Mouse (Mus musculus): ENCODE measurements around the gene Pglyrp2. TPM values are rescaled to one million over a fixed set of nuclear protein-coding genes. Genes with fewer than 3 reads are reported as not detected.

Gene Pglyrp2
- polyA plus RNA-seq, 1 experiment from 2014 or later = not detected

DNA sequence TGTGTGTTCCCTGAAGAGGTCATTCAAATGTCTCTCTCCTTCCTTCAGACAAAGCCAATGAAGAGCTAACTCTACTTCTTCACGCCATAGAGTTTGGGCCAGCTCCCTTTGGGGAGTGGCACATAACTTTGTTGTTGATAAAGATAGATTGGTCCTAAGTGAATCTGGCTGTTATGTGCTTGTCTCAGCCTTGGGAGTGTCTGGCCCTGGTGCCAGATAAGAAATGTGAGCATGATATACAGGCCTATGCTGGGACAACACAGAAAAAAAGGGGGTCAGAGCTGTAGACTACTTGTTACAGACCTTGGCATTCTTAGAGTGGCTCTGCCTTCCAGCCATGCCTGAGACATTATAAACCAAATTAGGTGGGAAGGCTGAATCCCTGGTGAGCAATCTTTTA lies 58.7 kb downstream of the Pglyrp2 start:
- Histone ChIP-seq H3K27me3 (replicated peaks; ENCODE audit: low read depth, poor library complexity, severe bottlenecking) (no peaks in the 10 kb centered on the region), H3K9me3 (no peaks in the 10 kb centered on the region), H3K27ac (replicated peaks) (no peak overlapping the region), H3K36me3 (replicated peaks) (peaks cover 34% of the 10 kb centered on the region), H3K4me1 (peaks cover 50% of the 10 kb centered on the region), H3K4me3 (peak overlapping the region; percentile 96)
- no peak for DNase-seq (ENCODE audit: low spot score)
- WGBS = 67% methylated on average over 1 of the region's 1 CpGs

DNA sequence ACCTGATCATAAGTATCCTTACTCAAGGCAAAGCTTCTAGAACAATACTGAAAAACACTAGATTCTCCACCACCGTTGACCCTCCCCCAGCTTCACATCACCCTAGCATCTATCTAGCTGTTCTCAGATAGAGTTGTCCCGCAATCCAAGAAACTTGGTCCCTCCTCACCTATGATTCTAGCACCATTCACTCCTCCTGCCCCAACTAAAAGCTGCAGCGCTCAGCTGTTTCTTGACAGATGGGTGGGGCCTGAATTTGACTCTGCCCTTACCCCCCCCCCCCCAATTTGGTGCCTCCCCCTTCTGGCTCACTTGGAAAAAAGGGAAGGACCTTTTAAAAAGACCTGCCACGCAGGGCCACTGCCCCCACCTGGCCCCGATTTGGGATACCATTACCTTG lies 59.1 kb downstream of the Pglyrp2 start:
- 55% methylated on average over 5 of the region's 5 CpGs for WGBS
- Histone ChIP-seq H3K27ac (replicated peaks) (peak overlapping the region; percentile 97), H3K9me3 (no peaks in the 10 kb centered on the region), H3K4me3 (peak overlapping the region; percentile 96), H3K4me1 (peaks cover 50% of the 10 kb centered on the region), H3K36me3 (replicated peaks) (peaks cover 38% of the 10 kb centered on the region), H3K27me3 (replicated peaks; ENCODE audit: low read depth, poor library complexity, severe bottlenecking) (no peaks in the 10 kb centered on the region)
- DNase-seq (ENCODE audit: low spot score) = no peak

DNA sequence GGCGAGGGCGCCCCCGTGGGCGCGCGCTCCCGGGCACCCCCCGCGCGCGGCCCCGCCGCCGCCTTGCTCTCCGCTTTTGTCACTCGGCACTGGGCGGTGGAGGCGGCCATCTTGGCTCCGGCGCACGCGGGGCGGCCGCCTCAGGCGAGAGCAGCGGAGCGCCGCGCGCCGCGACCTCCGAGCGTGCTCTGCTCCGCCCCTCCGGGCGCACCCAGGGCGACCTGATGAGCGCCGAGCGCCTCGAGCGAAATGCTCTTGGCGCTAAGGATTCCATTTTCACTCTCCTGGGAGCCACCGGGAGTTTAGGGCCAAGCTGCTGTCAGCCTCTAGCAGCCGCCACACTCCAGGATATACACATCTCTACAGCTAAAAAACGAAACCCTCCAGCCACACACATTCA lies 59.6 kb downstream of the Pglyrp2 start:
- under 1% methylated on average over 47 of the region's 47 CpGs for WGBS

DNA sequence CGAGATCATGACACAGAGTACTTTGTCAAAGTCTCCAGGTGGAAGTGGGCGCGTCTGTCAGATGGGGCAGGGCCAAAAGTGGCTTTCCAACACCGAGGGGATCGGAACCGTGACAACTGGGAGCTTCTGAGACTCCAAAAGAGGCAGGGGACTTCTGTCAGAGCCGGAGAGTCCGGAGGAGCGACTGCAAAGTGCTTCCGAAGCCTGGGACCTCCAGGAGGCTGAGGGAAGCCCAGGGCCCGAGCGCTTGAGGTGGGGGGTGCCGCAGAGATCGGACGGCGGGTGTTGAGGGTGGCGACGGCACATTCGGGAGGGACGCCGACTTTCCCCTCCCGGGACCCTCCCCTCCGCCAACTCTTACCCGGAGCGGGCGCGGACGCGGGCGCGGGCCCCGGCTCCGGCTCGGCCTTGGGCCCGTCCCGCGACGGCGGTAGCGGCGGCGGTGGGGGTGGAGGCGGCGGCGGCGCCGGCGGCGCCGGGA lies 60.1 kb downstream of the Pglyrp2 start:
- Histone ChIP-seq H3K36me3 (replicated peaks) (peaks cover 48% of the 10 kb centered on the region), H3K4me1 (peaks cover 46% of the 10 kb centered on the region), H3K4me3 (peak overlapping the region; percentile 96), H3K27me3 (replicated peaks; ENCODE audit: low read depth, poor library complexity, severe bottlenecking) (no peaks in the 10 kb centered on the region), H3K9me3 (no peaks in the 10 kb centered on the region), H3K27ac (replicated peaks) (peak overlapping the region; percentile 97)
- DNase-seq (ENCODE audit: low spot score) = no peak
- WGBS = under 1% methylated on average over 47 of the region's 50 CpGs

More for the DNA sequence above, 59.6 kb downstream of the Pglyrp2 start:
- no peaks in the 10 kb centered on the region for H3K9me3 ChIP-seq
- peaks cover 44% of the 10 kb centered on the region for H3K36me3 ChIP-seq (replicated peaks)
- peak; percentile 93 for DNase-seq (ENCODE audit: low spot score)
- peak overlapping the region; percentile 97 for H3K27ac ChIP-seq (replicated peaks)
- peaks cover 50% of the 10 kb centered on the region for H3K4me1 ChIP-seq
- H3K4me3 ChIP-seq = peak overlapping the region; percentile 96
- H3K27me3 ChIP-seq (replicated peaks; ENCODE audit: low read depth, poor library complexity, severe bottlenecking) = no peaks in the 10 kb centered on the region

DNA sequence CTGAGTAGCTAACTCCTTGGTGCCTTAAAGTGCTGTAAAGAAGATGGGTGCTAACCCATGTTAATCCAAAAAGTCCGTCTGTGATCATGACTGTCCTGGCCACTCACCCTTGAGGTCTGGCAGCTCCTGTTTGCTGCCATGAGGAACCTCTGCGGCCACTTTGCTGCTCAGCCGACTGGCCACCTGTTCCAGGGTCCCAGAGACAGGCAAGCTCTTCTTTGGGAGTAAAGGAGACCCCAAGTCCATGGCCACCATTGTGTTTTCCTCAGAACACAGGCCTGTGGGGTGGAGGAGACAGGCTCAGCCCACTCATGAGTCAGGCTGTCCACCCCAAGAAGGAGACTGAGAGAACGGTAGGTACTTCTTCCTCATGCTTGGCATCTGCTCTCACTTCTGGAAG lies 61.3 kb downstream of the Pglyrp2 start:
- DNase-seq (ENCODE audit: low spot score) = no peak
- Histone ChIP-seq H3K27ac (replicated peaks) (peak overlapping the region; percentile 97; the same call in 1 of the 2 replicates), H3K4me1 (peaks cover 36% of the 10 kb centered on the region), H3K27me3 (replicated peaks; ENCODE audit: low read depth, poor library complexity, severe bottlenecking) (no peaks in the 10 kb centered on the region), H3K36me3 (replicated peaks) (peaks cover 58% of the 10 kb centered on the region), H3K9me3 (no peaks in the 10 kb centered on the region), H3K4me3 (peak overlapping the region; percentile 96)
- 88% methylated on average over 4 of the region's 4 CpGs for WGBS

Small RNA genes lying within 50 kb of the gene (microRNA-seq; reads per million reads assigned to microRNA genes)
- gene Gm22201 = 0.91 reads per million

Other genes with a start within 250 kb of the Pglyrp2 start
- 0.12 TPM in 1 of 2 replicates, not detected in the other for gene Ephx3, start 234.6 kb downstream of the Pglyrp2 start, polyA plus RNA-seq (2016; fragmentation: Nextera tagmentation; extraction: Ambion mirVana)
- 116 and 122 TPM in 2 replicates for gene Brd4, start 139.4 kb downstream of the Pglyrp2 start, polyA plus RNA-seq (2016; fragmentation: Nextera tagmentation; extraction: Ambion mirVana)
- gene Akap8, start 102.9 kb downstream of the Pglyrp2 start, polyA plus RNA-seq (2016; fragmentation: Nextera tagmentation; extraction: Ambion mirVana) = 152 and 159 TPM in 2 replicates
- 93.0 and 94.5 TPM in 2 replicates for gene Akap8l, start 73.6 kb downstream of the Pglyrp2 start, polyA plus RNA-seq (2016; fragmentation: Nextera tagmentation; extraction: Ambion mirVana)
- 35.1 and 35.2 TPM in 2 replicates for gene Wiz, start 34.7 kb downstream of the Pglyrp2 start, polyA plus RNA-seq (2016; fragmentation: Nextera tagmentation; extraction: Ambion mirVana)
- gene Rasal3, start 20.6 kb downstream of the Pglyrp2 start, polyA plus RNA-seq (2016; fragmentation: Nextera tagmentation; extraction: Ambion mirVana) = 0.64 and 0.85 TPM in 2 replicates
- gene Cyp4f39, start 28.6 kb upstream of the Pglyrp2 start, polyA plus RNA-seq (2016; fragmentation: Nextera tagmentation; extraction: Ambion mirVana) = 0.44 and 0.63 TPM in 2 replicates
- gene Cyp4f17, start 81.9 kb upstream of the Pglyrp2 start, polyA plus RNA-seq (2016; fragmentation: Nextera tagmentation; extraction: Ambion mirVana) = 7.6 and 8.9 TPM in 2 replicates
- 14.0 and 17.0 TPM in 2 replicates for gene Cyp4f16, start 112.4 kb upstream of the Pglyrp2 start, polyA plus RNA-seq (2016; fragmentation: Nextera tagmentation; extraction: Ambion mirVana)
- not detected in 2 replicates for gene Cyp4f37, start 197.1 kb upstream of the Pglyrp2 start, polyA plus RNA-seq (2016; fragmentation: Nextera tagmentation; extraction: Ambion mirVana)
- not detected in 2 replicates for gene Cyp4f40, start 234.7 kb upstream of the Pglyrp2 start, polyA plus RNA-seq (2016; fragmentation: Nextera tagmentation; extraction: Ambion mirVana)